Mouse (Mus musculus) neural tube, embryonic 13.5 days (tissue): Measurements from ENCODE around the gene Rufy3. TPM values are rescaled to one million over a fixed set of nuclear protein-coding genes. Genes with fewer than 3 reads are reported as not detected.

ENCODE experiments used
- ATAC-seq: fragments of 200-750 bp; cut with Nextera tagmentation; 2 replicates; pipeline ENCODE4 v1.8.0; 2017; ENCODE audit warnings: low read depth, mild to moderate bottlenecking, moderate TSS enrichment, moderate library complexity
- H3K27ac ChIP-seq: fragments of 300-500 bp; sonication (generic); replicated peaks from 2 replicates; pipeline ENCODE4 v1.5.1; 2015; ENCODE audit warnings: moderate library complexity, mild to moderate bottlenecking, inconsistent platforms
- H3K27me3 ChIP-seq: fragments of 300-500 bp; sonication (generic); 2 replicates; pipeline ENCODE4 v1.6.1; 2015; ENCODE audit warnings: mild to moderate bottlenecking, inconsistent platforms
- H3K36me3 ChIP-seq: fragments of 300-500 bp; sonication (generic); 2 replicates; pipeline ENCODE4 v1.6.1; 2015; ENCODE audit warnings: mild to moderate bottlenecking, inconsistent platforms
- H3K4me1 ChIP-seq: fragments of 300-500 bp; sonication (generic); replicated peaks from 2 replicates; pipeline ENCODE4 v1.6.1; 2015; ENCODE audit warnings: inconsistent platforms
- H3K4me2 ChIP-seq: fragments of 300-500 bp; sonication (generic); 2 replicates; pipeline ENCODE4 v1.6.1; 2015; ENCODE audit warnings: inconsistent platforms, mild to moderate bottlenecking, moderate library complexity
- H3K4me3 ChIP-seq: fragments of 300-500 bp; sonication (generic); 2 replicates; pipeline ENCODE4 v1.5.1; 2015; ENCODE audit warnings: mild to moderate bottlenecking, inconsistent platforms
- H3K9ac ChIP-seq: fragments of 300-500 bp; sonication (generic); 2 replicates; pipeline ENCODE4 v1.6.1; 2015; ENCODE audit warnings: moderate library complexity, mild to moderate bottlenecking, inconsistent platforms
- H3K9me3 ChIP-seq: fragments of 300-500 bp; sonication (generic); 2 replicates; pipeline ENCODE4 v1.6.1; 2016; ENCODE audit warnings: inconsistent platforms
- WGBS: fragments of 180-500 bp; shearing (Covaris S2); methylation state at CpG from one replicate; pipeline ENCODE4 v1.1.7; 2015; 5-methylcytosine and 5-hydroxymethylcytosine counted together
- polyA plus RNA-seq: library from polyadenylated mRNA; unstranded; fragments of >200 nt; fragmentation: Nextera tagmentation; extraction: Ambion mirVana; gene quantifications from 2 replicates; pipeline ENCODE4 v1.2.1, GENCODE M21; 2015

The Rufy3 gene
- polyA plus RNA-seq, 1 experiment from 2014 or later = 291 TPM

DNA sequence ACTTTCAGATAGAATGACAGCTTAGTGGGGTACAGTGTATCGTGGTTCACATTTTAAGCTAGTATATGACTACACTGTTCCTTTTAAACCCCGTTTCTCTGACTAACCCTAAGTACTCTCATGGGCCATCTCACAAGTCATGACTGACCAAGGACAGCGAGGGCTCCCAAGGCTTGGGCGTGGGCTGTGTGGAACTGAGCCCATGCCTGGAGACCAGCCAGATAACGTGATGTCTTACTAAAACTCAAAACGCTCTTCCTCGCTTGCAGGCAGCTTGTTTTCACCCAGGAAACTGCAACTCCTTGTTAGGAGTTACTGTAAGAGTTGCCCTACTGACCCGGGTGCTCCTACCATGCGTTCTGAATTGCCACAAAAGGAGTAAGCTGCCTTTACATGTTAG is 78.7 kb downstream of the Rufy3 start:
- Histone ChIP-seq H3K27me3 (no peaks in the 10 kb centered on the region), H3K36me3 (peaks cover 95% of the 10 kb centered on the region), H3K9me3 (no peaks in the 10 kb centered on the region), H3K4me2 (no peak overlapping the region), H3K9ac (no peak overlapping the region), H3K27ac (no peak overlapping the region), H3K4me1 (no peaks in the 10 kb centered on the region), H3K4me3 (no peak overlapping the region)
- no peak for ATAC-seq
- 91% methylated on average over 9 of the region's 9 CpGs for WGBS

- peaks cover 96% of the 10 kb centered on the region for H3K36me3 ChIP-seq
- 88% methylated on average over 2 of the region's 2 CpGs for WGBS
- no peaks in the 10 kb centered on the region for H3K9me3 ChIP-seq
- H3K4me2 ChIP-seq = no peak overlapping the region
- H3K27ac ChIP-seq = no peak overlapping the region
- no peak for ATAC-seq
- H3K4me1 ChIP-seq = no peaks in the 10 kb centered on the region
- H3K27me3 ChIP-seq = no peaks in the 10 kb centered on the region
- H3K9ac ChIP-seq = no peak overlapping the region
- no peak overlapping the region for H3K4me3 ChIP-seq
Observed at GRCm38 (mm10) chr5:88644901-88645300, 80.1 kb downstream of the Rufy3 start.

DNA sequence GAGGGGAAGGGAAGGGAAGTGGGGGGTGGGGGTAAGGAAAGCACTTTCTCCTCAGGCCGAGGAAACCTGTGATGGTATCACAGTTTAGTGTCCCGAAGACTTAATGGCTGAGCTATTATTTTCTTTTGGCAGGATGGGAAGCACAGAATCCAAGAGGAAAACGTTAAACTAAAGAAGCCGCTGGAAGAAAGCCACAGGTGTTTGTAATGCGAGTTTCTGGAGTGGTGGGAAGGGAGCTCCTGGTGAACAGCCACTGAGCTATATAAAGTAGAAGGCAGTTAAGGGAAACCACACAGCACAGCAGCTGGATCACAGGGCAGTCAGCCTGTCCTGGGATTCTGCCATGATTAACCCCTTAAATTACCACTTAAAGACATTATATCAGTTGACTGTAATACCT is 80.6 kb downstream of the Rufy3 start:
- Histone ChIP-seq H3K27ac (no peak overlapping the region), H3K4me3 (no peak overlapping the region), H3K4me1 (no peaks in the 10 kb centered on the region), H3K4me2 (no peak overlapping the region), H3K27me3 (no peaks in the 10 kb centered on the region), H3K9me3 (no peaks in the 10 kb centered on the region), H3K36me3 (peaks cover 97% of the 10 kb centered on the region), H3K9ac (no peak overlapping the region)
- ATAC-seq = no peak
- WGBS = 78% methylated on average over 5 of the region's 5 CpGs

DNA sequence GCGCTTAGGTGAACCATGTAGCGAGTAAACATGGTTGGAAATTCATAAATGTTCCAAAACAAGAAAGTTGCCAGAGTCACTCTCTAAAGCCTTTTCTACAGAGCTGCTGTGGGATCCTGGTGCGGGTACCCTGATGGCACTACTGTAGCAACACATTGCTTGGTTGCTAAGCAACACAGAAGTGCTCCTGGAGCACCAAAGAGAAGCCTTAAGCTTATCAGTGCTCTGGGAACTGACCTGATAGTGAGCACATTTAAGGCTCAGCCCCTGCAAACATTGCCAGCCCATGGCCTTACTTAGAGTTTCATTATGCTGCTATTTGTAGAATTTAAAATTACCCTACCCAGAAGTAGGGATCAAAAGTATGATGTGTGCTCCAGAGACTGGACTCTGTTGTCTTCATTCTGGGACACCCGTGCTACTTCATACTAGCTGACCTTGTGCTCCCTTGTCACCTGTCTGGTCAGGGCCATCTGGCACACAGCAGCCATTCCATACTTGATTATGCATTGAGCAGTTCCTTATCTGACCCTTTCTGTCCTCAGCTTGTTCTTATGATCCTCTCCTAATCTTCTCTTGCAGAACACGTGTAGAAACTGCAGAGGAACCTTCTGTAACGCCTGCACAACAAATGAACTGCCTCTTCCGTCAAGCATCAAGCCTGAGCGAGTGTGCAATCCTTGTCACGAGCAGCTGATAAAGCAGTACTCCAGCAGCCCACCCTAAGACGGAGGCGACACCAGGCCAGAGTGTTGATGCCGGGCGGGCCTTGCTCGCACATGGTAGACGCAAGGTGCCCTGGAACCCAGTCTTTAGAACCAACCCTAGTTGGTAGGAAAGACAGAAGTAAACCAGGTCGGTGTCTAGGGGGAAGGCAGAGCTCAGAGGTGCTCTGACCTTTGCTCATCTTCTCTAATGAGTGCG is 84.7 kb downstream of the Rufy3 start:
- no peaks in the 10 kb centered on the region for H3K27me3 ChIP-seq
- no peak overlapping the region for H3K4me3 ChIP-seq
- no peaks in the 10 kb centered on the region for H3K4me1 ChIP-seq
- 91% methylated on average over 17 of the region's 17 CpGs for WGBS
- peaks cover 90% of the 10 kb centered on the region for H3K36me3 ChIP-seq
- H3K9me3 ChIP-seq = no peaks in the 10 kb centered on the region
- H3K9ac ChIP-seq = no peak overlapping the region
- no peak overlapping the region for H3K27ac ChIP-seq
- ATAC-seq = no peak
- no peak overlapping the region for H3K4me2 ChIP-seq

DNA sequence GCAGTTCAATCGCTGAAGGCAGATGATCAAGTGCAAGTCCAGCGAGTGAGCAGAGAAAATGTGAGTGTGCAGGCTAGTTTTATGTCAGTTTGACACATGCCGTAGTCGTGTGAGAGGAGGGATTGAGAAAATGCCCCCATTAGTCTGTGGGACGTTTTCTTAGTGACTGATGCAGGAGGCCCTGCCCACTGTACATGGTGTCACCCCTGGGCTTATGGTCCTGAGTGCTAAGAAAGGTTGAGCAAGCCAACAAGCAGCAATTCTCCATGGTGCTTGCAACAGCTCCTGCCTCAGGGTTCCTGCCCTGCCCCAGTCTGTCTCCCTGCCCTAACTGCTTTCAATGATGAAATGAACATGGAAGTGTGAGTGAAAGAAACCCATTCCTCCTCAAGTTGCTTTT is 87.7 kb downstream of the Rufy3 start:
- 88% methylated on average over 5 of the region's 5 CpGs for WGBS
- Histone ChIP-seq H3K27me3 (no peaks in the 10 kb centered on the region), H3K9me3 (no peaks in the 10 kb centered on the region), H3K4me2 (no peak overlapping the region), H3K27ac (no peak overlapping the region), H3K9ac (no peak overlapping the region), H3K4me1 (no peaks in the 10 kb centered on the region), H3K36me3 (peaks cover 74% of the 10 kb centered on the region), H3K4me3 (no peak overlapping the region)
- no peak for ATAC-seq

- Histone ChIP-seq H3K36me3 (peaks cover 70% of the 10 kb centered on the region), H3K4me3 (no peak overlapping the region), H3K9me3 (no peaks in the 10 kb centered on the region), H3K27ac (no peak overlapping the region), H3K9ac (no peak overlapping the region), H3K27me3 (no peaks in the 10 kb centered on the region), H3K4me2 (no peak overlapping the region), H3K4me1 (no peaks in the 10 kb centered on the region)
- 97% methylated on average over 1 of the region's 1 CpGs for WGBS
- ATAC-seq = 0 out of 2 replicates have a peak, but pooled peaks have one; percentile 54
Observed at GRCm38 (mm10) chr5:88657868-88658267, 93.0 kb downstream of the Rufy3 start.

GRCm38 (mm10) chr5:88663151-88663550 is 98.3 kb downstream of the Rufy3 start:
- Histone ChIP-seq H3K4me3 (no peak overlapping the region), H3K27me3 (no peaks in the 10 kb centered on the region), H3K9me3 (no peaks in the 10 kb centered on the region), H3K27ac (no peak overlapping the region), H3K9ac (no peak overlapping the region), H3K4me2 (no peak overlapping the region), H3K36me3 (peaks cover 90% of the 10 kb centered on the region), H3K4me1 (no peaks in the 10 kb centered on the region)
- no peak for ATAC-seq
- 93% methylated on average over 3 of the region's 3 CpGs for WGBS

DNA sequence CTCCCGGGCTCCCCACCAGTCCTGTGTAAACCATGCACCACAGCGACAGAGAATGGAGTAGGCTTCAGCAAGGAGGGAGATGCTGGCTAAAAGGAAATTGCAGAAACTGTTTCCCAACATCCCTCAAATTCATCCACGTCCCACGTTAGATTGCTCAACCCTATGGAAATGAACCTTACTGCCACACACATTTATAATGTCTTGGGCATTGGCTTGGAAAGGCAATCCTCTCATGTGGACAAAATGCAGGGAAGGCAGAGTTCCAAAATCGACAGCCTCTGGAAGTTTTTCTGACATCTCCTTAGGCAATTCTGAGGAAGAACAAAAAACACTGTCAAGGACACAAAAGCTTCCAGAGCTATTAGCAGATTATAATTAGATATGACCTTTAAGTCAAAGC is 99.0 kb downstream of the Rufy3 start:
- Histone ChIP-seq H3K36me3 (peaks cover 90% of the 10 kb centered on the region), H3K27ac (no peak overlapping the region)
- WGBS = 85% methylated on average over 5 of the region's 5 CpGs

GRCm38 (mm10) chr5:88674703-88675442 is 110.0 kb downstream of the Rufy3 start:
- ATAC-seq = peak; percentile 60
- Histone ChIP-seq H3K4me3 (peak overlapping the region; percentile 95), H3K4me2 (peak overlapping the region; percentile 77), H3K27me3 (no peaks in the 10 kb centered on the region), H3K9me3 (no peaks in the 10 kb centered on the region), H3K36me3 (peaks cover 31% of the 10 kb centered on the region), H3K9ac (peak overlapping the region; percentile 96), H3K27ac (peak overlapping the region; percentile 97), H3K4me1 (peaks cover 37% of the 10 kb centered on the region)
- under 1% methylated on average over 43 of the region's 47 CpGs for WGBS

More for the DNA sequence above, 99.0 kb downstream of the Rufy3 start:
- Histone ChIP-seq H3K4me2 (no peak overlapping the region), H3K4me1 (no peaks in the 10 kb centered on the region), H3K9ac (no peak overlapping the region), H3K4me3 (no peak overlapping the region), H3K9me3 (no peaks in the 10 kb centered on the region), H3K27me3 (no peaks in the 10 kb centered on the region)
- no peak for ATAC-seq

DNA sequence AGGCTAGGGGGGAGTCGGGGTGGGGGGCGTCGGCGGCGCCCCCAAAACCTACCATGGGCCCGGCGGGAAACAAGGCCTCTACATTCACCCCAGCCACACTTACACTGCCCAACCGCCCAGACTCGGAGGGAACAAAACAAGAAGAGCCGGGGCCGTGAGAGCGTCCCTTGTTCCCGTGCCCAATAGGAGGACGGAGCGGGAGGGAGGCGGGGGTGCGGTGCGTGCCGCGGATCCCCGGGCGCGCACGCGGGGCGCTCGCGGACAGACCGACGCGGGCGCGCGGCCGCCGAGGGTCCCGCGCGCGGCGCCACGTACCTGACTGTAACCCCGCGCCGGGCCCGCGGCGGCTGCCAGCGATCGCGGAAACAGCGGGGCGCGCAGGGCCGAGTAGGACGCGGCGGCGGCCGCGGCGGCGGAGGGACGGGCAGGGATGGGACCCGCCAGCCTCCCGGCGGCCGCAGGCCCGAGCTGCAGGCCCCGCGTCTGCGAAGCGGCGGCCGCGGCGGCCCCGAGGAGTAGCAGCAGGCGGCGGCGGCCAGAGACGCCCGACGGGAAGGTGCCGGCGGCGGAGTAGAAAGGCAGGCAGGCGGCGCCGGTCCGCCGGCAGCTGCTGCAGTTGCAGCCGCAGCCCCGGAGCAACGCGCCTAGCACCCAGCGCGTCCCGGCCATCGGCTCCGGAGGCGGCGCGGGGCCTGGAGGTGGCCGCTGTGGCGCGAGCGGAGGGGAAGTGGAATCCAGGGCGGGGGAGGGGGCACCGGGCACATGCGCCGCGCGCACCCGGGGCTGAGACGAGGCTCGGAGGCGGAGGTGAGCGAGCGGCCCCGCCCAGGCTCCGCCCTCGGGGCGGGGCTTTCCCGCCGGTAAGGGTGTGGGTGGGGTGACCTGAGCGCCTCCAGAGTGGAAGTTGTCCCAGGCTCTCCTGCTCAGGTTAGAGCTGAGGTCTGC is 110.9 kb downstream of the Rufy3 start, which contains the start of gene Grsf1:
TSS of gene Grsf1 (minus strand) at position 729 of the 945 bp plus-strand sequence.
- Histone ChIP-seq H3K4me3 (peak within 1 kb of the TSS; percentile 95), H3K27ac (peak within 1 kb of the TSS; percentile 97), H3K36me3 (peaks cover 23% of the 10 kb centered on the region), H3K9ac (peak within 1 kb of the TSS; percentile 96), H3K27me3 (no peaks in the 10 kb centered on the region), H3K9me3 (no peaks in the 10 kb centered on the region), H3K4me1 (peaks cover 37% of the 10 kb centered on the region), H3K4me2 (peak within 1 kb of the TSS; percentile 77)
- under 1% methylated on average over 100 of the region's 127 CpGs for WGBS
- ATAC-seq = peak; percentile 92

DNA sequence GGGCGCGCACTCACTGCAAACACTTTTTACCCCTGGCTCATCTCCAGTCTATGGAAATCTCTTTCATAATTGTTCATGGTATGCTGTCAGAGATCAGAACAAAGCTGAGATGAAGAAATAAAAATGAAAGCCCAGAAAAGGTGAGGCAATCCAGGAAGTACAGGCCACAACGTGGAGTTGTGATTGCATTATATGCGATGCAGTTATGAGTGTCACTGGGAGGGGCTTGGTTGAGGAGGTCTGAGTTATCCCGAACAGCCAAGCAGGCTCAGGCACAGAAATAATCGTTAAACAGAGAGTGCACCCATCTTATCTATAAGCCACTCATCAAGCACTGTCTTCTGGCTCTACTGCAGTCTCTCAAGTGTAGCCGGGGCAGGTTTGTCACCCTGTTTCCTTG is 114.1 kb downstream of the Rufy3 start:
- H3K27ac ChIP-seq = no peak overlapping the region
- H3K36me3 ChIP-seq = no peaks in the 10 kb centered on the region
- peaks cover 22% of the 10 kb centered on the region for H3K4me1 ChIP-seq
- H3K27me3 ChIP-seq = no peaks in the 10 kb centered on the region
- H3K9ac ChIP-seq = no peak overlapping the region
- 35% methylated on average over 7 of the region's 7 CpGs for WGBS
- H3K9me3 ChIP-seq = no peaks in the 10 kb centered on the region
- H3K4me3 ChIP-seq = no peak overlapping the region
- no peak overlapping the region for H3K4me2 ChIP-seq
- ATAC-seq = no peak
